Mouse (Mus musculus) CH12.LX (cell line): ENCODE results near the gene Rmdn2. TPM values are rescaled to one million over a fixed set of nuclear protein-coding genes. Genes with fewer than 3 reads are reported as not detected.

ENCODE experiments used
- DNase-seq: peaks from one replicate; pipeline ENCODE4 v3.0.0-alpha.2; 2013; ENCODE audit errors: extremely low read depth
- H3K27ac ChIP-seq: 2 replicates; pipeline ENCODE4 v1.5.1; 2012; ENCODE audit warnings: low read depth, mild to moderate bottlenecking, control low read depth, moderate library complexity; ENCODE audit not compliant: insufficient read depth
- H3K27me3 ChIP-seq: replicated peaks from 2 replicates; pipeline ENCODE3; 2012; ENCODE audit warnings: inconsistent platforms
- H3K36me3 ChIP-seq, 2 experiments: replicated peaks in 1 of 2; 2 replicates each; pipeline versions ENCODE3 to v1.6.1; 2012; ENCODE audit warnings: inconsistent platforms in 1 of 2, low read length in 1 of 2, mild to moderate bottlenecking in 1 of 2, mixed read lengths in 1 of 2, moderate library complexity in 1 of 2; ENCODE audit not compliant: control insufficient read depth in 1 of 2, insufficient read depth in 1 of 2
- H3K4me1 ChIP-seq, 2 experiments: 2 replicates each; pipeline ENCODE4 v1.6.1; 2012; ENCODE audit warnings: inconsistent platforms in 1 of 2, moderate library complexity in 1 of 2; ENCODE audit not compliant: insufficient read depth in 2 of 2, control insufficient read depth in 1 of 2
- H3K4me2 ChIP-seq: 2 replicates; pipeline ENCODE4 v1.6.1; 2012; ENCODE audit warnings: low read depth, mild to moderate bottlenecking, control low read depth; ENCODE audit not compliant: poor library complexity, insufficient read depth, severe bottlenecking
- H3K4me3 ChIP-seq, 3 experiments: fragments of 150-350 bp in 1 of 3; sonication (generic) in 1 of 3; replicated peaks in 1 of 3; 2 replicates each; pipeline versions ENCODE3 to v1.5.1; 2011 to 2012; ENCODE audit warnings: low read depth in 2 of 3, low read length in 2 of 3, mild to moderate bottlenecking in 2 of 3, moderate library complexity in 2 of 3, control low read depth in 1 of 3, improper control_type of control experiment in 1 of 3, inconsistent platforms in 1 of 3, mixed read lengths in 1 of 3; ENCODE audit not compliant: poor library complexity in 1 of 3
- H3K79me2 ChIP-seq: replicated peaks from 2 replicates; pipeline ENCODE4 v1.6.1; 2012; ENCODE audit warnings: mild to moderate bottlenecking, moderate library complexity; ENCODE audit not compliant: control insufficient read depth, poor library complexity, insufficient read depth, severe bottlenecking; ENCODE audit errors: extremely low read depth
- H3K9ac ChIP-seq: 2 replicates; pipeline ENCODE4 v1.6.1; 2012; ENCODE audit warnings: low read depth, mild to moderate bottlenecking, control low read depth, moderate library complexity; ENCODE audit not compliant: insufficient read depth
- H3K9me3 ChIP-seq: replicated peaks from 2 replicates; pipeline ENCODE3; 2012; ENCODE audit warnings: low read length, inconsistent platforms, mixed read lengths
- BHLHE40 ChIP-seq: IDR thresholded peaks from 2 replicates; pipeline ENCODE4 v1.6.1; 2011; ENCODE audit warnings: mild to moderate bottlenecking, low read depth, low read length, improper control_type of control experiment
- CHD1 ChIP-seq: IDR thresholded peaks from 2 replicates; pipeline ENCODE4 v1.6.1; 2012; ENCODE audit warnings: low read depth, low read length, improper control_type of control experiment, inconsistent platforms
- CTCF ChIP-seq, 2 experiments: IDR thresholded peaks in 1 of 2; conservative IDR thresholded peaks in 1 of 2; 2 replicates each; pipeline ENCODE4 v1.5.1; 2011 to 2012; ENCODE audit warnings: low read depth in 2 of 2, low read length in 2 of 2, improper control_type of control experiment in 1 of 2, inconsistent platforms in 1 of 2, mild to moderate bottlenecking in 1 of 2, moderate library complexity in 1 of 2
- E2F4 ChIP-seq: IDR thresholded peaks from 2 replicates; pipeline ENCODE4 v1.6.1; 2011; ENCODE audit warnings: low read depth, low read length, improper control_type of control experiment; ENCODE audit not compliant: insufficient replicate concordance
- HCFC1 ChIP-seq: IDR thresholded peaks from 2 replicates; pipeline ENCODE4 v1.6.1; 2012; ENCODE audit warnings: low read depth, mild to moderate bottlenecking, inconsistent platforms, low read length, improper control_type of control experiment
- KAT2A ChIP-seq: IDR thresholded peaks from 2 replicates; pipeline ENCODE4 v1.6.1; 2012; ENCODE audit warnings: low read length, improper control_type of control experiment, inconsistent platforms; ENCODE audit not compliant: insufficient replicate concordance
- MAFK ChIP-seq: IDR thresholded peaks from 2 replicates; pipeline ENCODE4 v1.6.1; 2011; ENCODE audit warnings: low read length, improper control_type of control experiment; ENCODE audit not compliant: insufficient replicate concordance
- MAX ChIP-seq: IDR thresholded peaks from 2 replicates; pipeline ENCODE4 v1.6.1; 2011; ENCODE audit warnings: low read length, improper control_type of control experiment
- MEF2A ChIP-seq: IDR thresholded peaks from 2 replicates; pipeline ENCODE4 v1.6.1; 2014; ENCODE audit warnings: low read depth, mild to moderate bottlenecking, inconsistent platforms, low read length, improper control_type of control experiment, borderline replicate concordance
- NELFE ChIP-seq: IDR thresholded peaks from 2 replicates; pipeline ENCODE4 v1.6.1; 2011; ENCODE audit warnings: low read depth, low read length, improper control_type of control experiment
- PAX5 ChIP-seq: IDR thresholded peaks from 2 replicates; pipeline ENCODE4 v1.6.1; 2012; ENCODE audit warnings: low read length, inconsistent platforms, mixed read lengths
- POLR2AphosphoS2 ChIP-seq: IDR thresholded peaks from 2 replicates; pipeline ENCODE4 v1.6.1; 2011; ENCODE audit warnings: low read depth, low read length, improper control_type of control experiment
- RAD21 ChIP-seq: IDR thresholded peaks from 2 replicates; pipeline ENCODE4 v1.6.1; 2011; ENCODE audit warnings: low read depth, mild to moderate bottlenecking, low read length, improper control_type of control experiment, moderate library complexity
- SIN3A ChIP-seq: IDR thresholded peaks from 2 replicates; pipeline ENCODE4 v1.6.1; 2012; ENCODE audit warnings: low read length, improper control_type of control experiment, inconsistent platforms
- SMC3 ChIP-seq: IDR thresholded peaks from 2 replicates; pipeline ENCODE4 v1.6.1; 2011; ENCODE audit warnings: low read depth, low read length, improper control_type of control experiment
- TBP ChIP-seq: conservative IDR thresholded peaks from 2 replicates; pipeline ENCODE4 v1.6.1; 2011; ENCODE audit warnings: low read depth, low read length, improper control_type of control experiment
- USF1 ChIP-seq: IDR thresholded peaks from 2 replicates; pipeline ENCODE4 v1.6.1; 2014; ENCODE audit warnings: low read depth, mild to moderate bottlenecking, inconsistent platforms, low read length, improper control_type of control experiment
- USF2 ChIP-seq: conservative IDR thresholded peaks from 2 replicates; pipeline ENCODE4 v1.6.1; 2011; ENCODE audit warnings: low read depth, low read length, improper control_type of control experiment
- ZC3H11A ChIP-seq: IDR thresholded peaks from 2 replicates; pipeline ENCODE4 v1.6.1; 2012; ENCODE audit warnings: low read depth, mild to moderate bottlenecking, inconsistent platforms, low read length, improper control_type of control experiment
- ZMIZ1 ChIP-seq: IDR thresholded peaks from 2 replicates; pipeline ENCODE4 v1.6.1; 2012; ENCODE audit warnings: low read depth, mild to moderate bottlenecking, inconsistent platforms, low read length, improper control_type of control experiment
- ZNF384 ChIP-seq: IDR thresholded peaks from 2 replicates; pipeline ENCODE4 v1.6.1; 2012; ENCODE audit warnings: low read depth, low read length, improper control_type of control experiment, inconsistent platforms
- dilution Hi-C: fragments of 300-500 bp; cut with MboI; formaldehyde crosslinking; loops from 2 replicates; pipeline ENCODE4 v1.14.3; 2020; ENCODE audit warnings: low sequenced_read_pairs; ENCODE audit not compliant: extremely low pct_unique_long_range_greater_than_20kb, extremely low pct_ligation_motif_present
- in situ Hi-C: fragments of 300-500 bp; cut with MboI; formaldehyde crosslinking; loops from 3 replicates; pipeline ENCODE4 v1.14.3; 2019; ENCODE audit warnings: low sequenced_read_pairs, low pct_ligation_motif_present, low pct_unique_long_range_greater_than_20kb, mixed read lengths
- polyA plus RNA-seq: library from polyadenylated mRNA; unstranded; fragments of >175 nt; gene quantifications from 2 replicates; pipeline ENCODE4 v1.2.1, GENCODE M21; 2012; ENCODE audit warnings: low read depth; ENCODE audit not compliant: insufficient read length
- total RNA-seq, 2 experiments: library from RNA; depleted of rRNA; stranded (reverse); fragments of 300-350 nt in 1 of 2; fragments of >200 nt in 1 of 2; gene quantifications; 2 replicates each; pipeline ENCODE4 v1.2.3; 2012 to 2014

Gene Rmdn2
- total and polyA plus RNA-seq, 3 experiments = 0.59 to 3.0 (median 2.2) TPM

GRCm38 (mm10) chr17:79699197-79699596 lies 87.5 kb downstream of the Rmdn2 start:
- dilution Hi-C loops = no loop called here
- in situ Hi-C loops = no loop called here
- Histone ChIP-seq H3K4me2 (no peak overlapping the region), H3K9me3 (no peaks in the 10 kb centered on the region), H3K9ac (no peak overlapping the region)
- no peak for TF ChIP-seq MAX
- peak in 1 of 2 experiments; percentile 62; a peak in 2 of 4 replicates for TF ChIP-seq CTCF (conservative IDR thresholded peaks at IDR 0.05 in 1 of 2, IDR thresholded peaks at IDR 0.05 in 1 of 2; ENCODE audit: low read depth in 2 of 2, low read length in 2 of 2)
- peak; percentile 65 for TF ChIP-seq RAD21
- no peak for TF ChIP-seq HCFC1
- TF ChIP-seq SIN3A = no peak
- no peak for TF ChIP-seq ZNF384
- TF ChIP-seq MAFK = no peak
- peak; percentile 54 for TF ChIP-seq SMC3
- TF ChIP-seq ZC3H11A = no peak
- no peak for TF ChIP-seq POLR2AphosphoS2
- no peak for TF ChIP-seq PAX5
- no peak for TF ChIP-seq CHD1
- TF ChIP-seq USF1 = no peak
- TF ChIP-seq, all 38 proteins: peak for 3
- Histone ChIP-seq H3K27ac (no peak overlapping the region), H3K36me3 (no peaks in the 10 kb centered on the region), H3K4me3 (no peak overlapping the region), H3K4me1 (no peaks in the 10 kb centered on the region), H3K27me3 (no peaks in the 10 kb centered on the region), H3K79me2 (no peaks in the 10 kb centered on the region)
- DNase-seq = peak; percentile 25

GRCm38 (mm10) chr17:79700871-79701270 lies 89.2 kb downstream of the Rmdn2 start:
- no peak overlapping the region for H3K4me3 ChIP-seq
- no peaks in the 10 kb centered on the region for H3K9me3 ChIP-seq
- no peaks in the 10 kb centered on the region for H3K36me3 ChIP-seq
- TF ChIP-seq ZMIZ1 = no peak
- no peak for TF ChIP-seq NELFE
- TF ChIP-seq MEF2A = no peak
- TF ChIP-seq ZC3H11A = no peak
- no peak for TF ChIP-seq USF2
- TF ChIP-seq SMC3 = no peak
- no peak for TF ChIP-seq BHLHE40
- no peak for TF ChIP-seq KAT2A
- no peak for TF ChIP-seq TBP
- no peak for TF ChIP-seq E2F4
- no peak overlapping the region for H3K27ac ChIP-seq
- dilution Hi-C loops (no loop called here), in situ Hi-C loops (loop anchor here (25.0 kb wide), 1 partner anchor 486 kb away; no protein-coding TSS in a partner anchor)
- H3K27me3 ChIP-seq = no peaks in the 10 kb centered on the region
- no peaks in the 10 kb centered on the region for H3K79me2 ChIP-seq
- H3K4me2 ChIP-seq = no peak overlapping the region
- no peak overlapping the region for H3K9ac ChIP-seq
- DNase-seq = no peak
- no peaks in the 10 kb centered on the region for H3K4me1 ChIP-seq
